Mouse (Mus musculus) v-Abl transformed pro-B cells (cell line): Measurements from ENCODE around the gene Pgm5.

Experiments
- in situ Hi-C, 2 experiments: fragments of 400-800 bp; cut with MboI; formaldehyde crosslinking; loops; one replicate each; pipeline ENCODE4 v1.15.1; 2025; ENCODE audit not compliant: unreplicated experiment in 2 of 2

Gene Pgm5

GRCm38 (mm10) chr19:24716303-24717097 is 145.2 kb downstream of the Pgm5 start:
- in situ Hi-C loops = loop anchor here in 1 of 2 experiments (25.0 kb wide), 1 partner anchor 921 kb away; no protein-coding TSS in a partner anchor

GRCm38 (mm10) chr19:24708032-24708431 is 153.6 kb downstream of the Pgm5 start:
- in situ Hi-C loops = loop anchor here (5.0 to 25.0 kb wide), 2 partner anchors 164 to 929 kb away; no protein-coding TSS in a partner anchor

- in situ Hi-C loops = loop anchor here (5.0 to 25.0 kb wide), 2 partner anchors 165 to 930 kb away; no protein-coding TSS in a partner anchor
Measured at GRCm38 (mm10) chr19:24707071-24707906, 154.4 kb downstream of the Pgm5 start.

- in situ Hi-C loops = loop anchor here (5.0 to 25.0 kb wide), 2 partner anchors 167 to 932 kb away; no protein-coding TSS in a partner anchor
Measured at GRCm38 (mm10) chr19:24705395-24705794, 156.3 kb downstream of the Pgm5 start.

- in situ Hi-C loops = loop anchor here (5.0 to 25.0 kb wide), 3 partner anchors 67 to 933 kb away; no protein-coding TSS in a partner anchor
Measured at GRCm38 (mm10) chr19:24704326-24704725, 157.3 kb downstream of the Pgm5 start.

- in situ Hi-C loops = loop anchor here (5.0 to 25.0 kb wide), 3 partner anchors 66 to 934 kb away; no protein-coding TSS in a partner anchor
Measured at GRCm38 (mm10) chr19:24703680-24704079, 158.0 kb downstream of the Pgm5 start.

- in situ Hi-C loops = loop anchor here (5.0 to 25.0 kb wide), 3 partner anchors 66 to 934 kb away; no protein-coding TSS in a partner anchor
Measured at GRCm38 (mm10) chr19:24703168-24703567, 158.5 kb downstream of the Pgm5 start.

- in situ Hi-C loops = loop anchor here (5.0 to 25.0 kb wide), 3 partner anchors 64 to 936 kb away; no protein-coding TSS in a partner anchor
Measured at GRCm38 (mm10) chr19:24701716-24702115, 159.9 kb downstream of the Pgm5 start.

- in situ Hi-C loops = loop anchor here (5.0 to 25.0 kb wide), 3 partner anchors 63 to 937 kb away; no protein-coding TSS in a partner anchor
Measured at GRCm38 (mm10) chr19:24700664-24701063, 161.0 kb downstream of the Pgm5 start.

GRCm38 (mm10) chr19:24699910-24700309 is 161.7 kb downstream of the Pgm5 start:
- in situ Hi-C loops = loop anchor here (5.0 to 25.0 kb wide), 3 partner anchors 63 to 937 kb away; no protein-coding TSS in a partner anchor

GRCm38 (mm10) chr19:24699196-24699595 is 162.5 kb downstream of the Pgm5 start:
- in situ Hi-C loops = no loop called here

GRCm38 (mm10) chr19:24698651-24699050 is 163.0 kb downstream of the Pgm5 start:
- in situ Hi-C loops = no loop called here

- in situ Hi-C loops = no loop called here
Measured at GRCm38 (mm10) chr19:24697946-24698345, 163.7 kb downstream of the Pgm5 start.

- in situ Hi-C loops = no loop called here
Measured at GRCm38 (mm10) chr19:24692691-24693090, 169.0 kb downstream of the Pgm5 start.

- in situ Hi-C loops = no loop called here
Measured at GRCm38 (mm10) chr19:24689531-24689930, 172.1 kb downstream of the Pgm5 start.

GRCm38 (mm10) chr19:24688327-24688726 is 173.3 kb downstream of the Pgm5 start:
- in situ Hi-C loops = no loop called here

GRCm38 (mm10) chr19:24686411-24686810 is 175.2 kb downstream of the Pgm5 start:
- in situ Hi-C loops = no loop called here

- in situ Hi-C loops = no loop called here
Measured at GRCm38 (mm10) chr19:24683016-24683720, 178.5 kb downstream of the Pgm5 start.

GRCm38 (mm10) chr19:24677242-24677984 is 184.2 kb downstream of the Pgm5 start:
- in situ Hi-C loops = no loop called here
